Mouse (Mus musculus) MN1 (cell line): ENCODE data around the gene Eif4e3.

Experiments used
- DNase-seq: peaks from one replicate; pipeline ENCODE4 v3.0.0-alpha.2; 2016; ENCODE audit warnings: low spot score

Eif4e3 gene

DNA sequence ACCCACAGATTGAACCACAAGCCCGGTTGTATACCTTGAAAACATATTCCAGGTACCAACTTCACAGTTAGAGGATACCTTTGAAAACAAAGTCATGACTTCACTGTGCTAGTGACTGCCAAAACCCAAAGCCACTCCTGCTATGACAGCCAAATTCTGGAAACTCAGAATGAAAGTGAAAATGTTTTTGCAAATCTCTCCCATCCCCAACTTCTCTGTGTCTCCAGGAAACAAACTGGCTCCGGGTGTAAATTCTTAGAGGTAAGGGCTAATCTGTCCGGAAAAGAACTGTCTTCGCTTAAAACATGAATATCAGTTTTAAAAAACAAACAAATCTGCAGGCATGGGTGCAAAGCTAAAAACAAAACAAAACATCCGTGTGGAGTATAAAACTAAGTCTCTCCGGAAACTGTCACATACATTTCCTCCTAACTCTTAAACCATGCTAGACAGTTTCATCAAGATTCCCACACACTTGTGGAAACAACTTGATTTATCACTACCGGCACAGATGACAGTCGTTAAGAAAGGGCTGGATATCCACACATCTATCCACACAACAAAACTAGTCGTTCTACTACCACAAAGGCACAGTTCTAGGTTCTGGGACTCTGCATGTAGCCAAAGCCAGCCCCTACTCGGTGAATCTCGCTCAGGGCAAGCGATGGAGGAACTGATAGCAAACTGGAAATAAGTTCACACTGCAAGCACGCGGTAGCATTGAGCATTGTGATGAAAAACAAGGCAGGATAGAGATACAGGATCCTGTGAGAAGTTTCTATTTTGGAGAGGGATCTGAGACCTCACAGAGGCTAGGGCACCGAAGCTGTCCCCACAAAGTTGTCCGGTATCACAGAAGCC lies 884 bp downstream of the Eif4e3 start:
- no peak for DNase-seq

DNA sequence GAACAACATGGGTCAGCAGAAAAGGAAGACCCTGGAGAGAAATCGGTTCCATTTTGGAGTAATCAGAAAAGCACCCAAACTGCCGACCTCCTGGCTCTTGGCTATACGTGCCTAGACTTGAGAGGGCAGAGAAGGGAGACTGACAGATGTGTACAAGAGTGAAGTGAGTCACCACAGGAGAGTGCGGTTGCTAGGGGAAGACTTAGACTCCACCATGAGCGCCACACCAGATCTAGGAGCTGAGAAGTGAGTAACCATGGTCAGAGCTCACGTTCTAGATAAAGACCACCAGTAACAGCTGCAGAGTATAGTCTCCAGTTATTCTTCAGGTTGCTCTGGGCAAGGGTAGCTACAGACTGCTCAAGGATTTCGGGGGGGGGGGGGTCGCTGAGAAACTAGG lies 3.3 kb downstream of the Eif4e3 start:
- no peak for DNase-seq

DNA sequence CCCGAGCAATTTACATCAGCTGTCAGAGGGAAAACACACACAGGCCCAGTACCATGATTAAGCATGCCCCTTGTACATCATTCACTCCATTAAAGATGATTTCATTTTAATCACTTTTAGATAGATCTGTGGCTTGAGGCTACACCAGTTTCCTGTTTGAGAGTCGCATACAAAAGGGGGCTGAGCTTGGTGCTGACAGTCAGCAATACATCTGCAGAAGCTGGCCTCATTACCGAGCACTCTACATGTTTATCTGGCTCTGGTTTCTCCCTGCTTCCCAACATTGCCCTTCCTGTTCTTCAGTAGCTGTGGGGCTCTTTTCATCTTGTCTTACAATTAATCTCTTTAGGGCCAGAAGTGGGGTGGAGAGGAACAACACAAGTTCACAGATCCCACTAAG lies 6.1 kb downstream of the Eif4e3 start:
- DNase-seq = no peak

- DNase-seq = no peak
Measured at GRCm38 (mm10) chr6:99658586-99658985, 8.0 kb downstream of the Eif4e3 start.

DNA sequence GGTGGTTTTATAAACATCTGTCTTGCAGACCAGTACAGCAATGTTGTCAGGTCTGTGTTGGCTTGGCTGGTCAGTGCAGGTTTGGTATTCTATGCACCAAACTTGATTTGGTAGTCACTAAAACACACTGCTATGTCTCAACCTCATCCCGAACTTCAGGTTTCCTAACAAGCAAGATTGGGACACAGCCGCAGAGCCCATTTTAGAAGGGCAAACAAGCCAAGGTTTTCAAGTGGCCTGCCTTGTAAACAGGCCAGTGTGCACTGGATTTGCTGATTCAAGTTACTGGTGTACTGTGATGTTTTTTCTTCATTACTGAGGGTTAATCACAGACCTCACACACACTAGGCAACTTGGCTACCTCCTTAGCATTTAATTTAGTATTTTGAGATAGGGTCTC lies 10.5 kb downstream of the Eif4e3 start:
- DNase-seq = no peak

DNA sequence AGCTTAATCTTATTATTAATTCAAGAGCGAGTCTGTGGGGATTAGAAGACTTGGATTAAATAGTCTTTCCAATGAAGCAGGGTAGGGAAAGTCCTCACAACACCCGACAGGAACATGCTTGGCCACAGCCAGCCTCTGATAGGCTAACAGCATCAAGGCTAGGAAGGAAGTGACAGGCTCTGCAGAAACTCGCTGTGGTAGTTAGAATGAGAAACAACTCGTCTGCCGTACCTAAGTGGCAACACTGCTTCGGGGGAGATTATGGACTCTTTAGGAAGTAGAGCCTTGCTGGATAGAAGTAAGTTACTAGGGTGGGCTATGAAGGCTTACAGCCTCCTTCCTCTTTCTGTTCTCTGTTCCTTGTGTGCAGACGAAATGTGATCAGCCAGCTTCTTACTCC lies 11.1 kb downstream of the Eif4e3 start:
- DNase-seq = no peak

- DNase-seq = peak; percentile 61
Measured at GRCm38 (mm10) chr6:99654343-99654742, 12.2 kb downstream of the Eif4e3 start.

DNA sequence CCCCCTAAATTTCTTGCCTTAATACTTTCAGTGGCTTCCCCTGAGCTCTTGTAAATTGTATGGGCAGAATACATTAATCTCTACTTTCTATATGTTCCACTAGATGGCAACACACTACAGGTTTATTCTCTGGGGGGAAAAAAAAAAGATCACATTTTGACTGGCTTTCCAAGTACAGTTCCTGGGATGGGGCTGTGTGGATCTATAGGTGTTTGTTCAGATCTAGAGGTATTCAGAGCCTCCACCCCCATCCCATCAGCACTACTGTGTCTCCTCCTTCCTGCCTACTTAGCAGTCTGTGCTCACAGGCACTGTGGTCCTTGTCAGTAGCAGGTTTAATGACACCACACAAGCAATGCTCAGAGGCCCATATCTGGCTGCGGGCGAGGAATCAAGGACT lies 14.2 kb downstream of the Eif4e3 start:
- DNase-seq = peak; percentile 36

- no peak for DNase-seq
Measured at GRCm38 (mm10) chr6:99649307-99649706, 17.3 kb downstream of the Eif4e3 start.

DNA sequence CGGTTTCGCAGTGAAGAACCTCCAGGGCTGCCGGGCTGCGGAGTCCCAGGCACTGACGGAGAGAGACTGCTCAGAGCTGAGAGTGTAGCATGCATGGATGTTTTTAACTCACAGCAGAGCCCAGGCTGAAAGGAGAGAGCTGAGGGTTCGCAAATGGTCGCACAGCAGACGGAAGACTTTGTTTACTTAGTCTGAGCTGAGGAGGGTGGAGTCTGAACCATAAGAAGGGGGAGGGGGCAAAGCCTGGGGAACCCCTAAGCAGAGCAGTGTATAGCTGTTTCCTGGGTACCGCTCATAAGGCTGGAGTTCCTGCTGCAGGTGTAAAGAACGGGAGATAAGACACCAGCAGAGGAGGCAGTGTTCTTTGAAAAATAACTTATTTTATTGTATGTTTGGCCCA lies 20.2 kb downstream of the Eif4e3 start:
- DNase-seq = no peak

GRCm38 (mm10) chr6:99644876-99645275 lies 21.7 kb downstream of the Eif4e3 start:
- DNase-seq = no peak

DNA sequence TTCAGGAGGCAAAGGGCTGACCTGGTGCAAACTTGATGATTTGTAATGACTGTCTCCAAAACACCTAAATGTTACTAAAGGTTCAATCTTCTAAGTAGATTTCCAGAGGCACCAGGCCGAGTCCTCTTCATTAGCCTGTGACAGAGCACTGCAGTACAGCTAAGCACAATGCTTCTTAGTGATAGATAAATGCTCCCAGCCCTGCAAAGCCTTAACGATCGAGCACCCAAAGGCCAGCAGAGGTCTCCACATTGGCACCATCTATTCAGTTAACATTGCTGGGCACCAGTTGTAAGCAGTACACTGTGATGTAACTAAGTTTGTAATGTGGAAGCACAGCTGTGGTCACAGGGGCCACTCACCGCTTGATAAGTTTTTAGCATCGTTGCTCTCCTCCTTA lies 22.2 kb downstream of the Eif4e3 start:
- DNase-seq = no peak

GRCm38 (mm10) chr6:99643439-99644199 lies 23.0 kb downstream of the Eif4e3 start:
- DNase-seq = no peak

DNA sequence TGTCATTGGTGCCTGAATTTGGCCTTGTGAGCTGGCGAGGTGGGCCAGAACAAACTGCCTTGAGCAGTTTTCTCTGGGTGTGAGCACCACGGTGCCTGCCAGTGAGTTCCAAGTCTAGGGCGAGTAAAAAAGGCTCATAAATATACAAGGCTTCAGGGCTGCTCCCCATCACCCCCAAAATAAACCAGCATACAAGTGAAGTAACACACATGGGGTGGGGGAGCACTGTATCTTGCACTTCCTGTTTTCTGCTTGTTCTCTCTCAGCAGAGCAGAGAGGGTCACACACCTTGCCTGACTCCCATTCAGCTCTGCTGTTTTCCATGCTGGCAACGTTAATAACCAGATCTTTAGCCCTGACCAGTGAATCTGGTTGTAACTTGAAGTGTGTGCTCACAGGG lies 29.1 kb downstream of the Eif4e3 start:
- DNase-seq = no peak

- DNase-seq = no peak
Measured at GRCm38 (mm10) chr6:99636801-99637200, 29.8 kb downstream of the Eif4e3 start.

DNA sequence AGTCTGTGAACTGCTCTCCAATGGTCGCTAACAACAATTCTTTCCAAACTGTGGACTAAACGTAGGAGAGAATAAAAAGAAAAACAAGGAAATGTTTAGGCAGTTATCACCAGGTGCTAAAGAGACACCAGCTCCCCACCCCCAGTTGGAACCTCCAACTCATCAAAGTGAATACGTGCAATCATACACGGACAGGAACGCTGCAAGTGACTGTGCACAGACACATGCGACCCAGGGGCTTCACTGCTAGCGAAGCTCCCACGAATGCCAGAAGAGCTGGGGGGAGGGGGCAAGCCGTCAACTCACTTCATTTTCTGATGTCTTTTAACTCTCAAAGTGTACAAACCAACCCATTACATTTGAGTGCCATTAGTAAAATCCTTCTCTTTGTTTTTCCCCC lies 30.4 kb downstream of the Eif4e3 start:
- no peak for DNase-seq

DNA sequence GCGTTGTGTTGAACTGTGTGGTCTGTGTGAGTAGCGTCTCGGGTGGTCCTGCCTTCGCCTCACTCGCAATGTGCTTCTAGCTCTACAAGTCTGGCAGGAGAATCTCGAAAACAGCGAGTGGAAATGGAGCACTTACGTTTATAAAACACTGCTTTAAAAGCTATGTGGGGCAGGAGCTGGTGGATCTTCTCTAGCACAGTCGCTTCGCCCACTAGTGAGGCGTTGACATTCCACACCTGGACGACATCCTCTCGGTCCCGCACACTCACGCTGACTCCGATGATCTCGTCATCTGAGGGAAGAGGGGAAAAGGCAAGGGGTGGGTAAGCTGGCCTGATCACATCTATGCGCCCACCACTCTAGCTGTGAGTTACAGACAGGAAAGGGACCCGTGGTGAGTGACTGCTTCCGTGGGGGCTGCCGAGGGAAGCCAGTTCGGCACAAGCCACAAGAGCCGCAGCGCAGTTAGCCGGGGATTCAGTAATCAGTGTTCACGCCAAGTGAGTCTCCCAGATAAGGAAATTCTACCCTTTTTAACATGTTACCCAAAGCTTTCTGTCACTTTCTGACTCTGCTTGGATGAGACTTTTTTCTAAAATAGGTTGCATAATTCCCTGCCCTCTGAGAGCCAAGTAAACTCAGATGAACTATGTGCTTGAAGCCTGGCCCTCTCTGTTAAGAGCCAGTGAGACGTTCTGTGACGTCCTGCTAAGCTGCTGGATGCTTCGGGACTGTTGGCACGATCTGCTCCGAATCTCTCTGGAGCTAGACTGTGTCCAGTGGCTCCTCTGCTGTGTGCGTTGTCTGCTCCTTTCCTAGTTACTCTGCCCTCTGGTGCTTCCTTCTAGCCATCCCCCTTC lies 34.2 kb downstream of the Eif4e3 start:
- no peak for DNase-seq

- DNase-seq = no peak
Measured at GRCm38 (mm10) chr6:99631637-99632036, 34.9 kb downstream of the Eif4e3 start.

DNA sequence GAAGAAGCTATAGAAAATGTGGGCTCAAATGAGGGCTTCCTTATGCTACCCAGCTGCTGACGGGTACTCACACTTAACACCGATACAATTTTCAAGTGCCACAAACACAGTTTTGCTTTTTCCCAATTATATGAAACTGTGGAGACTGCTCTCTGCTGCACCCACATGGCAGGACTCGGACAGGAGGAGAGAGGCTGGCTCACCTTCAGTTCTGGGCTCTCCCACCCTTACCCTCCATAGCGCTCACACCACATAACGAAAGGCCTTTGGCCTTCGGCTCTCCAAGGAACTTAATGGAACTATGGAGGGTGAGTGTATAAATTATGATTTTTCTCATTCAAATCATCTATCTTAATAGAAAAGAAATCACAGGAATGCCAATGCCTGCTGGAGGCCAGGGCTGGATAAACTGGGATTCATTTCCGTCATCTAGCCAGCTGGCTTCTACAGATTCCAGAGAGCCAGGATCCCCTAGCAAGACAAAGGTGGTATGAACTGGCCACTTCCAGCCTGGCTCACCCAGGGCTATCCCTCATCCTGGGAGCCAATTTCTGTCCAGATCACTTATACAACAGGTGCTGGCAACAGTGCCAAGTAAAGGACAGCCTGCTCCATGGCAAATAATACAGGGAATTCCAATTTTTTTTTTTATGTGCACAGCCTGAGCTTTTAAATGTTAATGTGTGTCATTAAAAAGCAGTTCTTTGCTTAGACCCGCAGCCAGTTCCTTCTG lies 36.7 kb downstream of the Eif4e3 start:
- DNase-seq = no peak

- no peak for DNase-seq
Measured at GRCm38 (mm10) chr6:99626347-99626746, 40.2 kb downstream of the Eif4e3 start.

GRCm38 (mm10) chr6:99625803-99626202 lies 40.8 kb downstream of the Eif4e3 start:
- no peak for DNase-seq

- DNase-seq = no peak
Measured at GRCm38 (mm10) chr6:99625306-99625705, 41.3 kb downstream of the Eif4e3 start.
